Comparison of ENCODE assay signal across 7 mouse cellular contexts in genomic region chr12:111038976-111039612, GRCm38 (mm10). TPM values are rescaled to one million over a fixed set of nuclear protein-coding genes. Genes with fewer than 3 reads are reported as not detected.
DNase-seq lines count a peak whose midpoint lies in the region; ATAC-seq lines count a peak whose summit lies in the region.

TSS of gene Rcor1 (plus strand) at chr12:111039351.

- peak within 1 kb of the TSS; percentile 97 for H3K9ac ChIP-seq in intestine, embryonic 15.5 days

- intact Hi-C loops in gastrocnemius, postnatal 36 days (cut with DNase I), result no loop called here
- intact Hi-C loops in left cerebral cortex, postnatal 25 days (cut with DNase I), result loop anchor here (5.0 kb wide), 1 partner anchor 123 kb away; no protein-coding TSS in a partner anchor

- peak; percentile 96 for ATAC-seq in intestine, embryonic 15.5 days

- peak within 1 kb of the TSS; percentile 91 for H3K4me2 ChIP-seq in intestine, embryonic 15.5 days (replicated peaks)

- H3K36me3 ChIP-seq in intestine, embryonic 15.5 days, result 0 out of 2 replicates have a peak, but pooled peaks cover 3% of the 10 kb centered on the region
- H3K36me3 ChIP-seq in midbrain, embryonic 10.5 days, result peaks cover 19% of the 10 kb centered on the region

- H3K4me3 ChIP-seq in intestine, embryonic 15.5 days (replicated peaks), result peak within 1 kb of the TSS; percentile 94
- peak within 1 kb of the TSS; percentile 89 for H3K4me3 ChIP-seq in midbrain, embryonic 10.5 days

- no peaks in the 10 kb centered on the region for H3K27me3 ChIP-seq in intestine, embryonic 15.5 days (replicated peaks)
- no peaks in the 10 kb centered on the region for H3K27me3 ChIP-seq in midbrain, embryonic 10.5 days (ENCODE audit: low read depth, poor library complexity, severe bottlenecking)

- H3K4me1 ChIP-seq in intestine, embryonic 15.5 days (replicated peaks), result peaks cover 22% of the 10 kb centered on the region
- peaks cover 42% of the 10 kb centered on the region for H3K4me1 ChIP-seq in midbrain, embryonic 10.5 days

- under 1% methylated on average over 76 of the region's 76 CpGs for WGBS in intestine, embryonic 15.5 days
- under 1% methylated on average over 73 of the region's 76 CpGs for WGBS in midbrain, embryonic 10.5 days

- peak; percentile 100 for DNase-seq in adrenal gland, adult 2 months
- peak; percentile 99 for DNase-seq in embryo, embryonic 11.5 days (ENCODE audit: low read depth, low spot score)
- peak; percentile 97 to 99 for DNase-seq in gastrocnemius, postnatal 36 days
- peak; percentile 99 to 100 for DNase-seq in left cerebral cortex, postnatal 25 days (ENCODE audit: low spot score in 2 of 2)
- peak; percentile 100 for DNase-seq in midbrain, embryonic 10.5 days (ENCODE audit: low spot score)
- peak; percentile 97 for DNase-seq in right cerebral cortex, postnatal 4 days

- H3K9me3 ChIP-seq in intestine, embryonic 15.5 days, result no peaks in the 10 kb centered on the region
- no peaks in the 10 kb centered on the region for H3K9me3 ChIP-seq in midbrain, embryonic 10.5 days (replicated peaks)

- H3K27ac ChIP-seq in intestine, embryonic 15.5 days, result peak within 1 kb of the TSS; percentile 100
- H3K27ac ChIP-seq in midbrain, embryonic 10.5 days (replicated peaks), result peak within 1 kb of the TSS; percentile 99

RNA-seq across cellular contexts. Expression of gene Rcor1, which starts in this region (rescaled TPM):
- 10 to 100 TPM; 35.7 to 63.8 TPM for total RNA-seq in adrenal gland, adult 2 months (2021)
- polyA plus RNA-seq in adrenal gland, adult 2 months (2012; rRNA removed), result 5.3 and 8.0 TPM in 2 replicates
- total RNA-seq in gastrocnemius, postnatal 36 days (2021), result 1 to 10 TPM; 7.1 to 7.3 TPM
- polyA plus RNA-seq in intestine, embryonic 15.5 days (2015; fragmentation: Nextera tagmentation; extraction: Ambion mirVana), result 9.1 and 9.6 TPM in 2 replicates
- total RNA-seq in left cerebral cortex, postnatal 25 days (2021), result 10 to 100 TPM; 17.1 to 19.6 TPM
- polyA plus RNA-seq in midbrain, embryonic 10.5 days (2016; fragmentation: Nextera tagmentation; extraction: Ambion mirVana), result 5.9 and 6.0 TPM in 2 replicates

Comparison
In these comparisons a context has a peak if more than half of its experiments do, and no peak if none do; other contexts are left out.
1. Peak in every context shown above with its lines: DNase-seq, ATAC-seq, H3K4me3 ChIP-seq and H3K27ac ChIP-seq.